Mouse (Mus musculus): ENCODE results near the gene Krt77. TPM values are rescaled to one million over a fixed set of nuclear protein-coding genes. Genes with fewer than 3 reads are reported as not detected.

The Krt77 gene
- total and polyA plus RNA-seq, 3 experiments = 0.05 TPM; not detected in 2

GRCm38 (mm10) chr15:101850694-101851093, 18.8 kb downstream of the Krt77 start, which contains the start of gene Krt1:
Krt1 (minus strand) TSS chr15:101850794.
- no peak within 1 kb of the TSS for H3K4me3 ChIP-seq (ENCODE audit: low read depth, low read length)

GRCm38 (mm10) chr15:101845971-101846403, 23.5 kb downstream of the Krt77 start:
- no peak for ATAC-seq (ENCODE audit: extremely low read depth, insufficient number of reproducible peaks, low FRiP score, poor library complexity, severe bottlenecking)
- DNase-seq (ENCODE audit: low spot score) = no peak
- Histone ChIP-seq H3K9me3 (replicated peaks) (peaks cover 19% of the 10 kb centered on the region), H3K27me3 (ENCODE audit: insufficient read depth, low read length) (no peaks in the 10 kb centered on the region), H3K36me3 (replicated peaks) (no peaks in the 10 kb centered on the region), H3K4me1 (ENCODE audit: insufficient read depth, low read depth, low read length) (no peaks in the 10 kb centered on the region), H3K4me3 (ENCODE audit: low read depth, low read length) (no peak overlapping the region)
- TF ChIP-seq CTCF (IDR thresholded peaks at IDR 0.05; ENCODE audit: low read depth, low read length) = no peak
- TF ChIP-seq POLR2AphosphoS5 (IDR thresholded peaks at IDR 0.05; ENCODE audit: insufficient replicate concordance, low read depth, low read length) = no peak
- TF ChIP-seq GATA1 (IDR thresholded peaks at IDR 0.05; ENCODE audit: borderline replicate concordance, low read length) = no peak

More at GRCm38 (mm10) chr15:101850694-101851093, 18.8 kb downstream of the Krt77 start, which contains the start of gene Krt1:
- DNase-seq (ENCODE audit: low spot score) (no peak), ATAC-seq (ENCODE audit: extremely low read depth, insufficient number of reproducible peaks, low FRiP score, poor library complexity, severe bottlenecking) (no peak)
- H3K27me3 ChIP-seq (ENCODE audit: insufficient read depth, low read length) = no peaks in the 10 kb centered on the region
- no peaks in the 10 kb centered on the region for H3K4me1 ChIP-seq (ENCODE audit: insufficient read depth, low read depth, low read length)
- peaks cover 28% of the 10 kb centered on the region for H3K9me3 ChIP-seq (replicated peaks)
- no peak for TF ChIP-seq TAL1 (conservative IDR thresholded peaks at IDR 0.05; ENCODE audit: low read depth, low read length)
- no peak for TF ChIP-seq CTCF (IDR thresholded peaks at IDR 0.05; ENCODE audit: low read depth, low read length)
- no peak for TF ChIP-seq GATA2 (IDR thresholded peaks at IDR 0.05; ENCODE audit: borderline replicate concordance, low read depth, low read length)
- no peak for TF ChIP-seq POLR2AphosphoS5 (IDR thresholded peaks at IDR 0.05; ENCODE audit: insufficient replicate concordance, low read depth, low read length)
- TF ChIP-seq GATA1 (IDR thresholded peaks at IDR 0.05; ENCODE audit: borderline replicate concordance, low read length) = no peak
- H3K36me3 ChIP-seq (replicated peaks) = no peaks in the 10 kb centered on the region

GRCm38 (mm10) chr15:101843192-101843591, 26.3 kb downstream of the Krt77 start:
- DNase-seq (ENCODE audit: low spot score) (no peak), ATAC-seq (ENCODE audit: extremely low read depth, insufficient number of reproducible peaks, low FRiP score, poor library complexity, severe bottlenecking) (no peak)
- TF ChIP-seq GATA2 (IDR thresholded peaks at IDR 0.05; ENCODE audit: borderline replicate concordance, low read depth, low read length) (no peak), POLR2AphosphoS5 (IDR thresholded peaks at IDR 0.05; ENCODE audit: insufficient replicate concordance, low read depth, low read length) (no peak), CTCF (IDR thresholded peaks at IDR 0.05; ENCODE audit: low read depth, low read length) (no peak), GATA1 (IDR thresholded peaks at IDR 0.05; ENCODE audit: borderline replicate concordance, low read length) (no peak), TAL1 (conservative IDR thresholded peaks at IDR 0.05; ENCODE audit: low read depth, low read length) (no peak)
- H3K4me1 ChIP-seq (ENCODE audit: insufficient read depth, low read depth, low read length) = no peaks in the 10 kb centered on the region
- H3K9me3 ChIP-seq (replicated peaks) = peaks cover 13% of the 10 kb centered on the region
- no peaks in the 10 kb centered on the region for H3K36me3 ChIP-seq (replicated peaks)
- no peak overlapping the region for H3K4me3 ChIP-seq (ENCODE audit: low read depth, low read length)
- H3K27me3 ChIP-seq (ENCODE audit: insufficient read depth, low read length) = no peaks in the 10 kb centered on the region

- no peak for ATAC-seq (ENCODE audit: extremely low read depth, insufficient number of reproducible peaks, low FRiP score, poor library complexity, severe bottlenecking)
- TF ChIP-seq CTCF (IDR thresholded peaks at IDR 0.05; ENCODE audit: low read depth, low read length) (no peak), GATA1 (IDR thresholded peaks at IDR 0.05; ENCODE audit: borderline replicate concordance, low read length) (no peak), POLR2AphosphoS5 (IDR thresholded peaks at IDR 0.05; ENCODE audit: insufficient replicate concordance, low read depth, low read length) (no peak), GATA2 (IDR thresholded peaks at IDR 0.05; ENCODE audit: borderline replicate concordance, low read depth, low read length) (no peak), TAL1 (conservative IDR thresholded peaks at IDR 0.05; ENCODE audit: low read depth, low read length) (no peak)
- no peak for DNase-seq (ENCODE audit: low spot score)
- peaks cover 12% of the 10 kb centered on the region for H3K9me3 ChIP-seq (replicated peaks)
- no peaks in the 10 kb centered on the region for H3K4me1 ChIP-seq (ENCODE audit: insufficient read depth, low read depth, low read length)
- no peaks in the 10 kb centered on the region for H3K36me3 ChIP-seq (replicated peaks)
- H3K27me3 ChIP-seq (ENCODE audit: insufficient read depth, low read length) = no peaks in the 10 kb centered on the region
- no peak overlapping the region for H3K4me3 ChIP-seq (ENCODE audit: low read depth, low read length)
Measured at GRCm38 (mm10) chr15:101834784-101835328, 34.6 kb downstream of the Krt77 start.

- no peaks in the 10 kb centered on the region for H3K27me3 ChIP-seq (ENCODE audit: insufficient read depth, low read length)
- peaks cover 17% of the 10 kb centered on the region for H3K9me3 ChIP-seq (replicated peaks)
- no peaks in the 10 kb centered on the region for H3K4me1 ChIP-seq (ENCODE audit: insufficient read depth, low read depth, low read length)
- no peak for ATAC-seq (ENCODE audit: extremely low read depth, insufficient number of reproducible peaks, low FRiP score, poor library complexity, severe bottlenecking)
- TF ChIP-seq POLR2AphosphoS5 (IDR thresholded peaks at IDR 0.05; ENCODE audit: insufficient replicate concordance, low read depth, low read length) = no peak
- no peak for TF ChIP-seq TAL1 (conservative IDR thresholded peaks at IDR 0.05; ENCODE audit: low read depth, low read length)
- TF ChIP-seq GATA2 (IDR thresholded peaks at IDR 0.05; ENCODE audit: borderline replicate concordance, low read depth, low read length) = no peak
- no peak for TF ChIP-seq GATA1 (IDR thresholded peaks at IDR 0.05; ENCODE audit: borderline replicate concordance, low read length)
- TF ChIP-seq CTCF (IDR thresholded peaks at IDR 0.05; ENCODE audit: low read depth, low read length) = no peak
- no peak for DNase-seq (ENCODE audit: low spot score)
- no peaks in the 10 kb centered on the region for H3K36me3 ChIP-seq (replicated peaks)
- H3K4me3 ChIP-seq (ENCODE audit: low read depth, low read length) = no peak overlapping the region
Measured at GRCm38 (mm10) chr15:101833131-101833530, 36.4 kb downstream of the Krt77 start.

GRCm38 (mm10) chr15:101829441-101829840, 40.1 kb downstream of the Krt77 start:
- Histone ChIP-seq H3K36me3 (replicated peaks) (no peaks in the 10 kb centered on the region), H3K4me1 (ENCODE audit: insufficient read depth, low read depth, low read length) (no peaks in the 10 kb centered on the region), H3K4me3 (ENCODE audit: low read depth, low read length) (no peak overlapping the region), H3K27me3 (ENCODE audit: insufficient read depth, low read length) (no peaks in the 10 kb centered on the region), H3K9me3 (replicated peaks) (peaks cover 27% of the 10 kb centered on the region)
- DNase-seq (ENCODE audit: low spot score) (no peak), ATAC-seq (ENCODE audit: extremely low read depth, insufficient number of reproducible peaks, low FRiP score, poor library complexity, severe bottlenecking) (no peak)
- TF ChIP-seq TAL1 (conservative IDR thresholded peaks at IDR 0.05; ENCODE audit: low read depth, low read length) (no peak), GATA2 (IDR thresholded peaks at IDR 0.05; ENCODE audit: borderline replicate concordance, low read depth, low read length) (no peak), CTCF (IDR thresholded peaks at IDR 0.05; ENCODE audit: low read depth, low read length) (no peak), GATA1 (IDR thresholded peaks at IDR 0.05; ENCODE audit: borderline replicate concordance, low read length) (no peak), POLR2AphosphoS5 (IDR thresholded peaks at IDR 0.05; ENCODE audit: insufficient replicate concordance, low read depth, low read length) (no peak)

Data from G1E (cell line).